Mouse (Mus musculus): ENCODE results near the gene Trim44.

The Trim44 gene

GRCm38 (mm10) chr2:102290041-102290440 is 117.6 kb downstream of the Trim44 start:
- DNase-seq (ENCODE audit: low read depth, low spot score), result peak; percentile 18

- DNase-seq (ENCODE audit: low read depth, low spot score), result no peak
These were observed 119.0 kb downstream of the Trim44 start for GRCm38 (mm10) chr2:102288676-102289075.

GRCm38 (mm10) chr2:102287369-102287768 is 120.3 kb downstream of the Trim44 start:
- DNase-seq (ENCODE audit: low read depth, low spot score), result no peak

GRCm38 (mm10) chr2:102282081-102282480 is 125.5 kb downstream of the Trim44 start:
- DNase-seq (ENCODE audit: low read depth, low spot score), result no peak

GRCm38 (mm10) chr2:102279779-102280178 is 127.8 kb downstream of the Trim44 start:
- no peak for DNase-seq (ENCODE audit: low read depth, low spot score)

GRCm38 (mm10) chr2:102277946-102278345 is 129.7 kb downstream of the Trim44 start:
- DNase-seq (ENCODE audit: low read depth, low spot score), result no peak

- no peak for DNase-seq (ENCODE audit: low read depth, low spot score)
These were observed 134.3 kb downstream of the Trim44 start for GRCm38 (mm10) chr2:102273280-102273679.

- no peak for DNase-seq (ENCODE audit: low read depth, low spot score)
These were observed 139.9 kb downstream of the Trim44 start for GRCm38 (mm10) chr2:102267582-102268339.

GRCm38 (mm10) chr2:102266911-102267310 is 140.7 kb downstream of the Trim44 start:
- no peak for DNase-seq (ENCODE audit: low read depth, low spot score)

- no peak for DNase-seq (ENCODE audit: low read depth, low spot score)
These were observed 148.5 kb downstream of the Trim44 start for GRCm38 (mm10) chr2:102259139-102259538.

- no peak for DNase-seq (ENCODE audit: low read depth, low spot score)
These were observed 148.9 kb downstream of the Trim44 start for GRCm38 (mm10) chr2:102258682-102259081.

- no peak for DNase-seq (ENCODE audit: low read depth, low spot score)
These were observed 149.5 kb downstream of the Trim44 start for GRCm38 (mm10) chr2:102257964-102258605.

GRCm38 (mm10) chr2:102256591-102257335 is 150.9 kb downstream of the Trim44 start:
- DNase-seq (ENCODE audit: low read depth, low spot score), result no peak

- DNase-seq (ENCODE audit: low read depth, low spot score), result no peak
These were observed 151.5 kb downstream of the Trim44 start for GRCm38 (mm10) chr2:102256100-102256499.

- no peak for DNase-seq (ENCODE audit: low read depth, low spot score)
These were observed 154.4 kb downstream of the Trim44 start for GRCm38 (mm10) chr2:102253204-102253603.

- DNase-seq (ENCODE audit: low read depth, low spot score), result no peak
These were observed 155.0 kb downstream of the Trim44 start for GRCm38 (mm10) chr2:102252651-102253050.
